ENCODE assay signal across 8 mouse cellular contexts in the genomic region with DNA sequence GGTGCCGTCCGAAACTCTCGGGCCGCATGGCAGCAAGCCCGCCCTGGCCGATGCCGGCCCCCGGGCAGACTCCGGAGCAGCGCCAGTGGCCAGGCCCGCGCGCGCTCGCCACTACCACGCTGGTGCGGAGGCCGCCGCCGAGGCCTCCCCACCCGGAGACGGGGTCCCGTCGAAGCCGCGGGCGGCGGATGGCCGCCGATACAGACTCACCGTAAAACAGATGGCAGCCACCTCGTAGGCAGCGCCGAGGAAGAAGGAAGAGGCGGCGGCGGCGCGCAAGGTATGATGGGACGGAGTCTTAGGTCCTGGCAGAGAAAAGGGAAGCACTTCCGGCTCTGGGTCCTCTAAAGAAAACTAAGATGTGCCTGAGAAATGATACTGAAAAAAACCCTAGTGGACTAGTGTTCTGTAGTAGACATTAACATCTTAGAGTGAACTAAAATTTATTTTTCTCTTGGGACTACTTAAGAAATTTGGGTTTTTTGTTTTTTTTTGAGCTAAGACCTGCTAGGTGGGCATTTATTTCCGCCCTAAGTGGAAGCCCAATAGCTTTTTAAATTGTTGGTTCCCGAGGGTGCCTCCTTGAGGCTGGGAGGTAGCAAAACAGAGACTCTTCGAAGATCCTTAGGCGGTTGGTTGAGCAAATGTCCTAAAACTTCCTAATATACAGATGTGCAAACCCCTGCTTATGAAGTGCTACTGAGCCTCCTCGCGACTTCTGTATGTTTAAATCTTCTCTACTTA. TPM values are rescaled to one million over a fixed set of nuclear protein-coding genes. Genes with fewer than 3 reads are reported as not detected.
DNase-seq lines count a peak whose midpoint lies in the region; ATAC-seq and TF ChIP-seq lines count a peak whose summit lies in the region.

A gene (minus strand): TSS at position 260 of the 744 bp plus-strand sequence.

- intact Hi-C loops in heart, postnatal 36 days (cut with DNase I): loop anchor here (5.0 to 10.0 kb wide), 2 partner anchors 204 to 261 kb away; a partner anchor contains a TSS

- peak; percentile 77 for ATAC-seq in G1E (ENCODE audit: extremely low read depth, insufficient number of reproducible peaks, low FRiP score, poor library complexity, severe bottlenecking)
- peak; percentile 93 for ATAC-seq in forebrain, embryonic 16.5 days
- ATAC-seq in lung, embryonic 14.5 days (ENCODE audit: insufficient read depth): peak; percentile 77

- peak within 1 kb of the TSS; percentile 95 for H3K4me3 ChIP-seq in G1E (ENCODE audit: low read depth, low read length)
- H3K4me3 ChIP-seq in forebrain, embryonic 16.5 days (replicated peaks; ENCODE audit: low read length): peak within 1 kb of the TSS; percentile 92
- peak within 1 kb of the TSS; percentile 95 for H3K4me3 ChIP-seq in layer of hippocampus, adult 2 months
- peak within 1 kb of the TSS; percentile 98 for H3K4me3 ChIP-seq in lung, embryonic 14.5 days (ENCODE audit: low read depth, low read length)
- peak within 1 kb of the TSS; percentile 63 for H3K4me3 ChIP-seq in olfactory bulb, adult 2 months (ENCODE audit: insufficient read depth, low read depth, low read length)
- H3K4me3 ChIP-seq in thymus, adult 2 months (ENCODE audit: control insufficient read depth, insufficient read depth, low read length): peak within 1 kb of the TSS; percentile 76

- H3K9me3 ChIP-seq in G1E (replicated peaks): no peaks in the 10 kb centered on the region
- no peaks in the 10 kb centered on the region for H3K9me3 ChIP-seq in forebrain, embryonic 16.5 days (ENCODE audit: control insufficient read depth, low read length)
- no peaks in the 10 kb centered on the region for H3K9me3 ChIP-seq in lung, embryonic 14.5 days (ENCODE audit: low read depth, low read length)

- H3K9ac ChIP-seq in forebrain, embryonic 16.5 days (replicated peaks; ENCODE audit: low read depth, low read length): peak within 1 kb of the TSS; percentile 77
- peak within 1 kb of the TSS; percentile 100 for H3K9ac ChIP-seq in lung, embryonic 14.5 days

- under 1% methylated on average over 47 of the region's 47 CpGs for WGBS in forebrain, embryonic 16.5 days
- under 1% methylated on average over 47 of the region's 47 CpGs for WGBS in lung, embryonic 14.5 days
- WGBS in olfactory bulb, adult 2 months: under 1% methylated on average over 47 of the region's 47 CpGs
- under 1% methylated on average over 47 of the region's 47 CpGs for WGBS in thymus, adult 2 months

- DNase-seq in G1E (ENCODE audit: low spot score): peak; percentile 76
- DNase-seq in cerebellum, adult 18-20 months: peak; percentile 82 to 90
- peak; percentile 84 to 92 for DNase-seq in heart, postnatal 36 days
- peak; percentile 86 for DNase-seq in layer of hippocampus, adult 2 months (ENCODE audit: low spot score in 2 of 2)
- peak; percentile 95 for DNase-seq in lung, embryonic 14.5 days
- DNase-seq in thymus, adult 2 months: peak; percentile 84

- TF ChIP-seq CTCF in G1E (IDR thresholded peaks at IDR 0.05; ENCODE audit: low read depth, low read length): no peak
- TF ChIP-seq CTCF in layer of hippocampus, adult 2 months (conservative IDR thresholded peaks at IDR 0.05): peak; percentile 80
- TF ChIP-seq CTCF in lung, embryonic 14.5 days (IDR thresholded peaks at IDR 0.05; ENCODE audit: low read depth): peak; percentile 59
- no peak for TF ChIP-seq CTCF in olfactory bulb, adult 2 months (IDR thresholded peaks at IDR 0.05; ENCODE audit: insufficient read depth, low read depth, low read length)
- no peak for TF ChIP-seq CTCF in thymus, adult 2 months (IDR thresholded peaks at IDR 0.05; ENCODE audit: borderline replicate concordance, control insufficient read depth, extremely low read depth, insufficient read depth, low read length, poor library complexity)

- peak within 1 kb of the TSS; percentile 97 for H3K27ac ChIP-seq in forebrain, embryonic 16.5 days (ENCODE audit: low read length)
- H3K27ac ChIP-seq in layer of hippocampus, adult 2 months: peak within 1 kb of the TSS; percentile 99
- H3K27ac ChIP-seq in lung, embryonic 14.5 days (ENCODE audit: low read depth): peak within 1 kb of the TSS; percentile 97
- 0 out of 2 replicates have a peak within 1 kb of the TSS, but pooled peaks have one; percentile 57 for H3K27ac ChIP-seq in olfactory bulb, adult 2 months (ENCODE audit: insufficient read depth, low read depth, low read length)
- H3K27ac ChIP-seq in thymus, adult 2 months (ENCODE audit: control insufficient read depth, insufficient read depth, low read length): no peak within 1 kb of the TSS

- H3K27me3 ChIP-seq in G1E (ENCODE audit: insufficient read depth, low read length): no peaks in the 10 kb centered on the region
- no peaks in the 10 kb centered on the region for H3K27me3 ChIP-seq in forebrain, embryonic 16.5 days (replicated peaks; ENCODE audit: control insufficient read depth, insufficient read depth, low read length)
- H3K27me3 ChIP-seq in lung, embryonic 14.5 days (ENCODE audit: insufficient read depth, low read length): no peaks in the 10 kb centered on the region
- H3K27me3 ChIP-seq in thymus, adult 2 months (ENCODE audit: control insufficient read depth, insufficient read depth, low read length): no peaks in the 10 kb centered on the region

- TF ChIP-seq POLR2A in olfactory bulb, adult 2 months (IDR thresholded peaks at IDR 0.05; ENCODE audit: insufficient read depth, low read depth, low read length): peak; percentile 86
- peak; percentile 73 for TF ChIP-seq POLR2A in thymus, adult 2 months (IDR thresholded peaks at IDR 0.05; ENCODE audit: control insufficient read depth, extremely low read depth, insufficient read depth, low read length, poor library complexity)

- H3K36me3 ChIP-seq in G1E (replicated peaks): peaks cover 71% of the 10 kb centered on the region
- peaks cover 15% of the 10 kb centered on the region for H3K36me3 ChIP-seq in forebrain, embryonic 16.5 days (ENCODE audit: control insufficient read depth, insufficient read depth)
- H3K36me3 ChIP-seq in lung, embryonic 14.5 days (ENCODE audit: insufficient read depth): peaks cover 41% of the 10 kb centered on the region
- peaks cover 32% of the 10 kb centered on the region for H3K36me3 ChIP-seq in thymus, adult 2 months (ENCODE audit: control insufficient read depth, insufficient read depth, low read length)

- H3K4me1 ChIP-seq in G1E (ENCODE audit: insufficient read depth, low read depth, low read length): peaks cover 30% of the 10 kb centered on the region
- peaks cover 22% of the 10 kb centered on the region for H3K4me1 ChIP-seq in forebrain, embryonic 16.5 days (replicated peaks; ENCODE audit: control insufficient read depth, insufficient read depth, low read length)
- peaks cover 5% of the 10 kb centered on the region; the same call in 1 of the 2 replicates for H3K4me1 ChIP-seq in lung, embryonic 14.5 days (ENCODE audit: insufficient read depth)
- H3K4me1 ChIP-seq in olfactory bulb, adult 2 months (ENCODE audit: control insufficient read depth, insufficient read depth, low read length): peaks cover 14% of the 10 kb centered on the region
- peaks cover 10% of the 10 kb centered on the region for H3K4me1 ChIP-seq in thymus, adult 2 months (replicated peaks; ENCODE audit: control insufficient read depth, insufficient read depth, low read length)

- peak within 1 kb of the TSS; percentile 84 for H3K4me2 ChIP-seq in forebrain, embryonic 16.5 days (ENCODE audit: low read length)
- H3K4me2 ChIP-seq in lung, embryonic 14.5 days: peak within 1 kb of the TSS; percentile 81

RNA-seq across cellular contexts. Expression of the gene that starts here (rescaled TPM):
- total RNA-seq in G1E (2014; fragmentation: Nextera tagmentation): 3,038 and 3,130 TPM in 2 replicates
- total RNA-seq in G1E (2017): 5,749 and 6,102 TPM in 2 replicates
- polyA plus RNA-seq in G1E (2012): 432 and 478 TPM in 2 replicates
- 1,104 and 1,269 TPM in 2 replicates for polyA plus RNA-seq in forebrain, embryonic 16.5 days (2015; fragmentation: Nextera tagmentation; extraction: Ambion mirVana)
- 100 to 1,000 TPM; 621 to 649 TPM for total RNA-seq in heart, postnatal 36 days (2021)
- total RNA-seq in layer of hippocampus, adult 2 months (2021): 100 to 1,000 TPM; 488 to 493 TPM
- polyA plus RNA-seq in lung, embryonic 14.5 days (2014; fragmentation: Nextera tagmentation; extraction: Ambion mirVana): 2,372 and 2,581 TPM in 2 replicates
- 886 TPM in 1 of 2 replicates, not detected in the other for polyA plus RNA-seq in olfactory bulb, adult 2 months (2012; ENCODE audit: insufficient read depth, insufficient read length, low replicate concordance, missing spikeins)
- polyA plus RNA-seq in thymus, adult 2 months (2012; rRNA removed): 874 and 910 TPM in 2 replicates

Comparison
In these comparisons a context has a peak if more than half of its experiments do, and no peak if none do; other contexts are left out.
1. RNA of the gene that starts here (total RNA-seq): 3,038 to 6,102 TPM in G1E; 621 to 649 TPM in heart, postnatal 36 days and 488 to 493 TPM in layer of hippocampus, adult 2 months; every median in the first group is over 4 times any median in the second.
2. CTCF ChIP-seq: peak in layer of hippocampus, adult 2 months (single experiment) and lung, embryonic 14.5 days (single experiment); none in G1E (single experiment), olfactory bulb, adult 2 months (single experiment) and thymus, adult 2 months (single experiment).
3. Peak in every context shown above with its lines, with median percentiles within 50 percentile points of each other: ATAC-seq, DNase-seq and H3K4me3 ChIP-seq.